In genomic region chr7:19270509-19271237, GRCm38 (mm10) we compare ENCODE assay signal across 8 mouse cellular contexts. TPM values are rescaled to one million over a fixed set of nuclear protein-coding genes. Genes with fewer than 3 reads are reported as not detected.
DNase-seq lines count a peak whose midpoint lies in the region; ATAC-seq and TF ChIP-seq lines count a peak whose summit lies in the region.
"Had no signal": no experiment of that assay in that cellular context is flagged by ENCODE, and none has a peak within 500 bp of the region (broad histone marks: within the 10 kb centered on the region; RNA-seq: fewer than 3 reads in every experiment).

No protein-coding gene starts in this region.

- peaks cover 30% of the 10 kb centered on the region for H3K4me1 ChIP-seq in spleen, adult 2 months (ENCODE audit: control insufficient read depth, insufficient read depth, insufficient read length)
- H3K4me1 ChIP-seq in embryonic facial prominence, embryonic 12.5 days = peaks cover 19% of the 10 kb centered on the region
- peaks cover 16% of the 10 kb centered on the region for H3K4me1 ChIP-seq in hindbrain, postnatal 0 days (ENCODE audit: insufficient read depth, low read length)
- peaks cover 42% of the 10 kb centered on the region for H3K4me1 ChIP-seq in midbrain, embryonic 10.5 days

- peak overlapping the region; percentile 91 for H3K4me3 ChIP-seq in spleen, adult 2 months (ENCODE audit: extremely low read depth, insufficient read depth, insufficient read length)
- peak overlapping the region; percentile 93 for H3K4me3 ChIP-seq in embryonic facial prominence, embryonic 12.5 days
- peak overlapping the region; percentile 94 for H3K4me3 ChIP-seq in hindbrain, postnatal 0 days (ENCODE audit: low read length)
- peak overlapping the region; percentile 99 for H3K4me3 ChIP-seq in midbrain, embryonic 10.5 days

- no peak for TF ChIP-seq POLR2A in spleen, adult 2 months (IDR thresholded peaks at IDR 0.05; ENCODE audit: low read depth, low read length)

- H3K4me2 ChIP-seq in embryonic facial prominence, embryonic 12.5 days (replicated peaks) = peak overlapping the region; percentile 99
- peak overlapping the region; percentile 97 for H3K4me2 ChIP-seq in hindbrain, postnatal 0 days (ENCODE audit: low read depth, low read length)

- no peaks in the 10 kb centered on the region for H3K36me3 ChIP-seq in spleen, adult 2 months (ENCODE audit: control insufficient read depth, insufficient read depth, low read length)
- H3K36me3 ChIP-seq in embryonic facial prominence, embryonic 12.5 days = 0 out of 2 replicates have a peak, but pooled peaks cover 5% of the 10 kb centered on the region
- no peaks in the 10 kb centered on the region for H3K36me3 ChIP-seq in hindbrain, postnatal 0 days (ENCODE audit: insufficient read depth, low read length)
- H3K36me3 ChIP-seq in midbrain, embryonic 10.5 days = peaks cover 16% of the 10 kb centered on the region

- H3K9me3 ChIP-seq in embryonic facial prominence, embryonic 12.5 days = no peaks in the 10 kb centered on the region
- H3K9me3 ChIP-seq in hindbrain, postnatal 0 days (ENCODE audit: low read length) = no peaks in the 10 kb centered on the region
- no peaks in the 10 kb centered on the region for H3K9me3 ChIP-seq in midbrain, embryonic 10.5 days (replicated peaks)

- peak overlapping the region; percentile 96 for H3K27ac ChIP-seq in spleen, adult 2 months (ENCODE audit: insufficient read depth, low read length)
- H3K27ac ChIP-seq in embryonic facial prominence, embryonic 12.5 days = peak overlapping the region; percentile 93
- peak overlapping the region; percentile 81 for H3K27ac ChIP-seq in hindbrain, postnatal 0 days
- H3K27ac ChIP-seq in midbrain, embryonic 10.5 days (replicated peaks) = peak overlapping the region; percentile 93

- TF ChIP-seq CTCF in spleen, adult 2 months (IDR thresholded peaks at IDR 0.05; ENCODE audit: extremely low read depth, insufficient read depth, insufficient read length, insufficient replicate concordance) = no peak
- no peak for TF ChIP-seq CTCF in hindbrain, postnatal 0 days (IDR thresholded peaks at IDR 0.05; ENCODE audit: low read depth)

- no peaks in the 10 kb centered on the region for H3K27me3 ChIP-seq in spleen, adult 2 months (ENCODE audit: control insufficient read depth, insufficient read depth, low read length)
- no peaks in the 10 kb centered on the region for H3K27me3 ChIP-seq in embryonic facial prominence, embryonic 12.5 days
- H3K27me3 ChIP-seq in hindbrain, postnatal 0 days (ENCODE audit: insufficient read depth, low read length) = no peaks in the 10 kb centered on the region
- no peaks in the 10 kb centered on the region for H3K27me3 ChIP-seq in midbrain, embryonic 10.5 days (ENCODE audit: low read depth, poor library complexity, severe bottlenecking)

- peak in 1 of 2 experiments; percentile 40 for DNase-seq in spleen, adult 2 months (ENCODE audit: low read depth in 1 of 2, low spot score in 2 of 2)
- no peak for DNase-seq in spleen, postnatal 4 days (ENCODE audit: low spot score in 2 of 2)
- DNase-seq in hindbrain, postnatal 0 days (ENCODE audit: low spot score) = no peak
- peak; percentile 21 for DNase-seq in midbrain, embryonic 10.5 days (ENCODE audit: low spot score)
- peak; percentile 48 for DNase-seq in thymus, postnatal 25 days

- peak overlapping the region; percentile 87 for H3K9ac ChIP-seq in embryonic facial prominence, embryonic 12.5 days
- H3K9ac ChIP-seq in hindbrain, postnatal 0 days (replicated peaks; ENCODE audit: low read length) = peak overlapping the region; percentile 81

- 0% methylated on average over 19 of the region's 21 CpGs for WGBS in spleen, adult 2 months
- 0% methylated on average over 19 of the region's 21 CpGs for WGBS in embryonic facial prominence, embryonic 12.5 days
- WGBS in hindbrain, postnatal 0 days = 1% methylated on average over 20 of the region's 21 CpGs
- WGBS in midbrain, embryonic 10.5 days = under 1% methylated on average over 20 of the region's 21 CpGs

- ATAC-seq in embryonic facial prominence, embryonic 12.5 days (ENCODE audit: insufficient number of reproducible peaks, insufficient read depth, low FRiP score, low TSS enrichment) = no peak
- no peak for ATAC-seq in hindbrain, postnatal 0 days
- ATAC-seq in granulocyte monocyte progenitor cell, adult 5-6 weeks (replicated peaks; ENCODE audit: poor library complexity, severe bottlenecking) = no peak

RNA-seq across cellular contexts. Expression of gene Vasp, which starts 0.9 kb away (rescaled TPM):
- polyA plus RNA-seq in spleen, adult 2 months (2012; rRNA removed) = 335 and 437 TPM in 2 replicates
- 68.2 and 69.3 TPM in 2 replicates for polyA plus RNA-seq in embryonic facial prominence, embryonic 12.5 days (2016; fragmentation: Nextera tagmentation; extraction: Ambion mirVana)
- total RNA-seq in hindbrain, postnatal 0 days (2014; rRNA removed) = 62.6 and 68.3 TPM in 2 replicates
- polyA plus RNA-seq in hindbrain, postnatal 0 days (2015; fragmentation: Nextera tagmentation; extraction: Ambion mirVana) = 35.5 and 37.0 TPM in 2 replicates
- polyA plus RNA-seq in midbrain, embryonic 10.5 days (2016; fragmentation: Nextera tagmentation; extraction: Ambion mirVana) = 49.3 and 52.7 TPM in 2 replicates
- 60.7 and 70.5 TPM in 2 replicates for total RNA-seq in granulocyte monocyte progenitor cell, adult 5-6 weeks (2014; fragmentation: Nextera tagmentation)
- total RNA-seq in granulocyte monocyte progenitor cell, adult 5-6 weeks (2017) = 52.8 and 63.3 TPM in 2 replicates

RNA-seq across cellular contexts. Expression of gene Ppm1n, which starts 9.2 kb away (rescaled TPM):
- polyA plus RNA-seq in spleen, adult 2 months (2012; rRNA removed) = 2.1 and 3.3 TPM in 2 replicates
- polyA plus RNA-seq in embryonic facial prominence, embryonic 12.5 days (2016; fragmentation: Nextera tagmentation; extraction: Ambion mirVana) = 0.18 TPM in 1 of 2 replicates, not detected in the other
- total RNA-seq in hindbrain, postnatal 0 days (2014; rRNA removed) = 2.1 and 2.9 TPM in 2 replicates
- polyA plus RNA-seq in hindbrain, postnatal 0 days (2015; fragmentation: Nextera tagmentation; extraction: Ambion mirVana) = 2.0 and 2.5 TPM in 2 replicates
- 0.36 and 0.39 TPM in 2 replicates for polyA plus RNA-seq in midbrain, embryonic 10.5 days (2016; fragmentation: Nextera tagmentation; extraction: Ambion mirVana)
- total RNA-seq in granulocyte monocyte progenitor cell, adult 5-6 weeks (2014; fragmentation: Nextera tagmentation) = not detected in 2 replicates
- total RNA-seq in granulocyte monocyte progenitor cell, adult 5-6 weeks (2017) = not detected in 2 replicates
- total RNA-seq: heart, postnatal 14 days had no signal

RNA-seq across cellular contexts. Expression of gene Rtn2, which starts 11.8 kb away (rescaled TPM):
- polyA plus RNA-seq in spleen, adult 2 months (2012; rRNA removed) = 7.7 and 9.1 TPM in 2 replicates
- polyA plus RNA-seq in embryonic facial prominence, embryonic 12.5 days (2016; fragmentation: Nextera tagmentation; extraction: Ambion mirVana) = 17.9 and 21.4 TPM in 2 replicates
- total RNA-seq in hindbrain, postnatal 0 days (2014; rRNA removed) = 151 and 155 TPM in 2 replicates
- polyA plus RNA-seq in hindbrain, postnatal 0 days (2015; fragmentation: Nextera tagmentation; extraction: Ambion mirVana) = 98.4 and 101 TPM in 2 replicates
- polyA plus RNA-seq in midbrain, embryonic 10.5 days (2016; fragmentation: Nextera tagmentation; extraction: Ambion mirVana) = 41.9 and 48.6 TPM in 2 replicates
- total RNA-seq in granulocyte monocyte progenitor cell, adult 5-6 weeks (2014; fragmentation: Nextera tagmentation) = not detected in 2 replicates
- total RNA-seq in granulocyte monocyte progenitor cell, adult 5-6 weeks (2017) = not detected in 2 replicates

RNA-seq across cellular contexts. Expression of gene Fosb, which starts 39.2 kb away (rescaled TPM):
- 1.6 and 1.9 TPM in 2 replicates for polyA plus RNA-seq in spleen, adult 2 months (2012; rRNA removed)
- polyA plus RNA-seq in embryonic facial prominence, embryonic 12.5 days (2016; fragmentation: Nextera tagmentation; extraction: Ambion mirVana) = 0.05 TPM in 1 of 2 replicates, not detected in the other
- 0.31 and 1.0 TPM in 2 replicates for total RNA-seq in hindbrain, postnatal 0 days (2014; rRNA removed)
- polyA plus RNA-seq in hindbrain, postnatal 0 days (2015; fragmentation: Nextera tagmentation; extraction: Ambion mirVana) = 0.09 and 0.11 TPM in 2 replicates
- polyA plus RNA-seq in midbrain, embryonic 10.5 days (2016; fragmentation: Nextera tagmentation; extraction: Ambion mirVana) = 0.02 TPM in 1 of 2 replicates, not detected in the other
- 8.1 and 13.7 TPM in 2 replicates for total RNA-seq in granulocyte monocyte progenitor cell, adult 5-6 weeks (2014; fragmentation: Nextera tagmentation)
- total RNA-seq in granulocyte monocyte progenitor cell, adult 5-6 weeks (2017) = 19.3 and 24.4 TPM in 2 replicates

RNA-seq across cellular contexts. Expression of gene Opa3, which starts 42.5 kb away (rescaled TPM):
- polyA plus RNA-seq in spleen, adult 2 months (2012; rRNA removed) = 14.7 and 17.7 TPM in 2 replicates
- polyA plus RNA-seq in embryonic facial prominence, embryonic 12.5 days (2016; fragmentation: Nextera tagmentation; extraction: Ambion mirVana) = 38.2 and 40.1 TPM in 2 replicates
- 44.2 and 47.7 TPM in 2 replicates for total RNA-seq in hindbrain, postnatal 0 days (2014; rRNA removed)
- polyA plus RNA-seq in hindbrain, postnatal 0 days (2015; fragmentation: Nextera tagmentation; extraction: Ambion mirVana) = 34.6 and 37.1 TPM in 2 replicates
- 51.0 and 51.9 TPM in 2 replicates for polyA plus RNA-seq in midbrain, embryonic 10.5 days (2016; fragmentation: Nextera tagmentation; extraction: Ambion mirVana)
- 20.7 and 35.1 TPM in 2 replicates for total RNA-seq in granulocyte monocyte progenitor cell, adult 5-6 weeks (2014; fragmentation: Nextera tagmentation)
- total RNA-seq in granulocyte monocyte progenitor cell, adult 5-6 weeks (2017) = 14.6 and 18.3 TPM in 2 replicates

Comparison
In these comparisons a context has a peak if more than half of its experiments do, and no peak if none do; other contexts are left out.
1. DNase-seq: peak in midbrain, embryonic 10.5 days (single experiment) and thymus, postnatal 25 days (single experiment); none in spleen, postnatal 4 days (0 of 2) and hindbrain, postnatal 0 days (single experiment).
2. Peak in every context shown above with its lines, with median percentiles within 50 percentile points of each other: H3K27ac ChIP-seq and H3K4me3 ChIP-seq.